Mouse (Mus musculus): ENCODE measurements around the gene Cib3. TPM values are rescaled to one million over a fixed set of nuclear protein-coding genes. Genes with fewer than 3 reads are reported as not detected.

The Cib3 gene
- polyA plus RNA-seq (2015; fragmentation: Nextera tagmentation; extraction: Ambion mirVana): not detected in 2 replicates

- H3K9ac ChIP-seq (ENCODE audit: low read length): no peak within 1 kb of the TSS
- 55% methylated on average over 4 of the region's 4 CpGs for WGBS
- H3K36me3 ChIP-seq (ENCODE audit: control insufficient read depth, insufficient read depth): no peaks in the 10 kb centered on the region
- H3K4me1 ChIP-seq (ENCODE audit: control insufficient read depth, insufficient read depth, low read length): no peaks in the 10 kb centered on the region
- H3K9me3 ChIP-seq (replicated peaks; ENCODE audit: control insufficient read depth, low read length): no peaks in the 10 kb centered on the region
- no peak within 1 kb of the TSS for H3K4me2 ChIP-seq (ENCODE audit: low read depth, low read length)
- no peak within 1 kb of the TSS for H3K27ac ChIP-seq (ENCODE audit: low read length)
- H3K27me3 ChIP-seq (ENCODE audit: control insufficient read depth, insufficient read depth, low read length): peaks cover 6% of the 10 kb centered on the region; the same call in 1 of the 2 replicates
- H3K4me3 ChIP-seq (ENCODE audit: low read length): no peak within 1 kb of the TSS
- ATAC-seq (replicated peaks; ENCODE audit: extremely low read depth, insufficient read depth, low FRiP score): no peak
These were observed at the start of gene Cib3 for GRCm38 (mm10) chr8:72212751-72213150. TSS of gene Cib3 (minus strand) at chr8:72212837.

- 41% methylated on average over 5 of the region's 5 CpGs for WGBS
- ATAC-seq (replicated peaks; ENCODE audit: extremely low read depth, insufficient read depth, low FRiP score): no peak
- no peak overlapping the region for H3K27ac ChIP-seq (ENCODE audit: low read length)
These were observed 49.2 kb upstream of the Cib3 start for GRCm38 (mm10) chr8:72261872-72262271.

GRCm38 (mm10) chr8:72261431-72261830 lies 48.8 kb upstream of the Cib3 start:
- Histone ChIP-seq H3K36me3 (ENCODE audit: control insufficient read depth, insufficient read depth) (peaks cover 5% of the 10 kb centered on the region; the same call in 1 of the 2 replicates), H3K9ac (ENCODE audit: low read length) (peak overlapping the region; percentile 42), H3K4me2 (ENCODE audit: low read depth, low read length) (no peak overlapping the region), H3K9me3 (replicated peaks; ENCODE audit: control insufficient read depth, low read length) (no peaks in the 10 kb centered on the region), H3K27ac (ENCODE audit: low read length) (peak overlapping the region; percentile 70; the same call in 1 of the 2 replicates), H3K4me3 (ENCODE audit: low read length) (no peak overlapping the region), H3K27me3 (ENCODE audit: control insufficient read depth, insufficient read depth, low read length) (no peaks in the 10 kb centered on the region), H3K4me1 (ENCODE audit: control insufficient read depth, insufficient read depth, low read length) (peaks cover 10% of the 10 kb centered on the region)
- ATAC-seq (replicated peaks; ENCODE audit: extremely low read depth, insufficient read depth, low FRiP score): no peak

More at GRCm38 (mm10) chr8:72261872-72262271, 49.2 kb upstream of the Cib3 start:
- peaks cover 10% of the 10 kb centered on the region for H3K4me1 ChIP-seq (ENCODE audit: control insufficient read depth, insufficient read depth, low read length)
- peaks cover 3% of the 10 kb centered on the region; the same call in 1 of the 2 replicates for H3K36me3 ChIP-seq (ENCODE audit: control insufficient read depth, insufficient read depth)
- no peaks in the 10 kb centered on the region for H3K27me3 ChIP-seq (ENCODE audit: control insufficient read depth, insufficient read depth, low read length)
- no peak overlapping the region for H3K4me2 ChIP-seq (ENCODE audit: low read depth, low read length)
- H3K4me3 ChIP-seq (ENCODE audit: low read length): no peak overlapping the region
- H3K9ac ChIP-seq (ENCODE audit: low read length): no peak overlapping the region
- H3K9me3 ChIP-seq (replicated peaks; ENCODE audit: control insufficient read depth, low read length): no peaks in the 10 kb centered on the region

GRCm38 (mm10) chr8:72261019-72261418 lies 48.4 kb upstream of the Cib3 start:
- Histone ChIP-seq H3K36me3 (ENCODE audit: control insufficient read depth, insufficient read depth) (peaks cover 5% of the 10 kb centered on the region; the same call in 1 of the 2 replicates), H3K4me3 (ENCODE audit: low read length) (no peak overlapping the region), H3K9me3 (replicated peaks; ENCODE audit: control insufficient read depth, low read length) (no peaks in the 10 kb centered on the region), H3K4me2 (ENCODE audit: low read depth, low read length) (no peak overlapping the region), H3K4me1 (ENCODE audit: control insufficient read depth, insufficient read depth, low read length) (peaks cover 10% of the 10 kb centered on the region), H3K27me3 (ENCODE audit: control insufficient read depth, insufficient read depth, low read length) (no peaks in the 10 kb centered on the region), H3K27ac (ENCODE audit: low read length) (peak overlapping the region; percentile 70), H3K9ac (ENCODE audit: low read length) (peak overlapping the region; percentile 53)
- peak; percentile 28 for ATAC-seq (replicated peaks; ENCODE audit: extremely low read depth, insufficient read depth, low FRiP score)
- 12% methylated on average over 2 of the region's 2 CpGs for WGBS

- Histone ChIP-seq H3K4me3 (ENCODE audit: low read length) (no peak overlapping the region), H3K36me3 (ENCODE audit: control insufficient read depth, insufficient read depth) (peaks cover 8% of the 10 kb centered on the region; the same call in 1 of the 2 replicates), H3K27me3 (ENCODE audit: control insufficient read depth, insufficient read depth, low read length) (no peaks in the 10 kb centered on the region), H3K9me3 (replicated peaks; ENCODE audit: control insufficient read depth, low read length) (no peaks in the 10 kb centered on the region), H3K4me1 (ENCODE audit: control insufficient read depth, insufficient read depth, low read length) (peaks cover 10% of the 10 kb centered on the region), H3K4me2 (ENCODE audit: low read depth, low read length) (no peak overlapping the region), H3K27ac (ENCODE audit: low read length) (peak overlapping the region; percentile 70), H3K9ac (ENCODE audit: low read length) (peak overlapping the region; percentile 53)
- ATAC-seq (replicated peaks; ENCODE audit: extremely low read depth, insufficient read depth, low FRiP score): peak; percentile 25; the same call in 1 of the 2 replicates
- 46% methylated on average over 4 of the region's 4 CpGs for WGBS
These were observed 47.9 kb upstream of the Cib3 start for GRCm38 (mm10) chr8:72260585-72260984.

GRCm38 (mm10) chr8:72259862-72260261 lies 47.2 kb upstream of the Cib3 start:
- H3K4me3 ChIP-seq (ENCODE audit: low read length): no peak overlapping the region
- H3K4me1 ChIP-seq (ENCODE audit: control insufficient read depth, insufficient read depth, low read length): peaks cover 10% of the 10 kb centered on the region
- 68% methylated on average over 2 of the region's 2 CpGs for WGBS
- H3K4me2 ChIP-seq (ENCODE audit: low read depth, low read length): no peak overlapping the region
- no peaks in the 10 kb centered on the region for H3K27me3 ChIP-seq (ENCODE audit: control insufficient read depth, insufficient read depth, low read length)
- no peak overlapping the region for H3K9ac ChIP-seq (ENCODE audit: low read length)
- H3K27ac ChIP-seq (ENCODE audit: low read length): no peak overlapping the region
- ATAC-seq (replicated peaks; ENCODE audit: extremely low read depth, insufficient read depth, low FRiP score): no peak
- peaks cover 8% of the 10 kb centered on the region; the same call in 1 of the 2 replicates for H3K36me3 ChIP-seq (ENCODE audit: control insufficient read depth, insufficient read depth)
- no peaks in the 10 kb centered on the region for H3K9me3 ChIP-seq (replicated peaks; ENCODE audit: control insufficient read depth, low read length)

- Histone ChIP-seq H3K4me1 (ENCODE audit: control insufficient read depth, insufficient read depth, low read length) (peaks cover 10% of the 10 kb centered on the region), H3K27me3 (ENCODE audit: control insufficient read depth, insufficient read depth, low read length) (no peaks in the 10 kb centered on the region), H3K4me2 (ENCODE audit: low read depth, low read length) (no peak overlapping the region), H3K4me3 (ENCODE audit: low read length) (no peak overlapping the region), H3K9ac (ENCODE audit: low read length) (no peak overlapping the region), H3K27ac (ENCODE audit: low read length) (no peak overlapping the region), H3K36me3 (ENCODE audit: control insufficient read depth, insufficient read depth) (peaks cover 17% of the 10 kb centered on the region), H3K9me3 (replicated peaks; ENCODE audit: control insufficient read depth, low read length) (no peaks in the 10 kb centered on the region)
- no peak for ATAC-seq (replicated peaks; ENCODE audit: extremely low read depth, insufficient read depth, low FRiP score)
- WGBS: 93% methylated on average over 1 of the region's 1 CpGs
These were observed 45.2 kb upstream of the Cib3 start for GRCm38 (mm10) chr8:72257902-72258238.

- Histone ChIP-seq H3K4me1 (ENCODE audit: control insufficient read depth, insufficient read depth, low read length) (peaks cover 10% of the 10 kb centered on the region), H3K4me2 (ENCODE audit: low read depth, low read length) (no peak overlapping the region), H3K27me3 (ENCODE audit: control insufficient read depth, insufficient read depth, low read length) (no peaks in the 10 kb centered on the region), H3K9me3 (replicated peaks; ENCODE audit: control insufficient read depth, low read length) (no peaks in the 10 kb centered on the region), H3K9ac (ENCODE audit: low read length) (no peak overlapping the region), H3K4me3 (ENCODE audit: low read length) (no peak overlapping the region), H3K27ac (ENCODE audit: low read length) (no peak overlapping the region), H3K36me3 (ENCODE audit: control insufficient read depth, insufficient read depth) (peaks cover 20% of the 10 kb centered on the region)
- WGBS: 51% methylated on average over 7 of the region's 7 CpGs
- ATAC-seq (replicated peaks; ENCODE audit: extremely low read depth, insufficient read depth, low FRiP score): no peak
These were observed 44.7 kb upstream of the Cib3 start for GRCm38 (mm10) chr8:72257171-72257901.

GRCm38 (mm10) chr8:72244610-72245009 lies 32.0 kb upstream of the Cib3 start:
- no peaks in the 10 kb centered on the region for H3K27me3 ChIP-seq (ENCODE audit: control insufficient read depth, insufficient read depth, low read length)
- peaks cover 5% of the 10 kb centered on the region; the same call in 1 of the 2 replicates for H3K36me3 ChIP-seq (ENCODE audit: control insufficient read depth, insufficient read depth)
- no peak for ATAC-seq (replicated peaks; ENCODE audit: extremely low read depth, insufficient read depth, low FRiP score)
- no peaks in the 10 kb centered on the region for H3K9me3 ChIP-seq (replicated peaks; ENCODE audit: control insufficient read depth, low read length)
- H3K27ac ChIP-seq (ENCODE audit: low read length): no peak overlapping the region
- H3K4me3 ChIP-seq (ENCODE audit: low read length): no peak overlapping the region
- H3K4me2 ChIP-seq (ENCODE audit: low read depth, low read length): no peak overlapping the region
- peaks cover 5% of the 10 kb centered on the region for H3K4me1 ChIP-seq (ENCODE audit: control insufficient read depth, insufficient read depth, low read length)
- H3K9ac ChIP-seq (ENCODE audit: low read length): no peak overlapping the region
- WGBS: 29% methylated on average over 2 of the region's 2 CpGs
